Mouse (Mus musculus): Measurements from ENCODE around the gene Bloc1s2. TPM values are rescaled to one million over a fixed set of nuclear protein-coding genes. Genes with fewer than 3 reads are reported as not detected.

The Bloc1s2 gene
- total RNA-seq, 2 experiments from 2014 or later, result 57.7 to 66.7 TPM

DNA sequence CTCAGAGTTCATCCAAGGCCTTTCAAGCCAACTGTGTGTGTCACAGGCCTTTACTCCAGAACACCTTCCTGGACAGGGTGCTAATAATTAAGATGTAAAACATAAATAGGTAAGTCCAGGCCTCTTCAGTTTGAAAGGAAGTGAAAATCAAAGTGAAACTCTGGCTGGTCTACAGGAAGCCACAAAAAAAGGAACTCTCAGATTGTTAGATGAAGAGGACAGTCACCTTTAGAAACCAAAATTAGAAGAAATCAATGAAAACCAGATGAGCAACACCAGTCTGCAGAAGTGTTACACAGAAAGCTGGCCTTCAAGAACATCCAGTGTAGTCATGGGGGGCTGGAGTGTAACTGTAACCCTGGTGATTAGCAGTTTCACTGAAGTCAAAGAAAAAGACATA lies 28.5 kb downstream of the Bloc1s2 start:
- no peak overlapping the region for H3K4me3 ChIP-seq
- H3K27ac ChIP-seq, result no peak overlapping the region
- no peak for TF ChIP-seq CTCF (IDR thresholded peaks at IDR 0.05)
- intact Hi-C loops (cut with DNase I), result no loop called here
- no peak for DNase-seq (ENCODE audit: extremely low spot score in 1 of 2, low spot score in 2 of 2)

GRCm38 (mm10) chr19:44111706-44112105 lies 34.5 kb downstream of the Bloc1s2 start:
- intact Hi-C loops (cut with DNase I), result no loop called here
- TF ChIP-seq CTCF (IDR thresholded peaks at IDR 0.05), result peak; percentile 37
- DNase-seq (ENCODE audit: extremely low spot score in 1 of 2, low spot score in 2 of 2), result no peak

DNA sequence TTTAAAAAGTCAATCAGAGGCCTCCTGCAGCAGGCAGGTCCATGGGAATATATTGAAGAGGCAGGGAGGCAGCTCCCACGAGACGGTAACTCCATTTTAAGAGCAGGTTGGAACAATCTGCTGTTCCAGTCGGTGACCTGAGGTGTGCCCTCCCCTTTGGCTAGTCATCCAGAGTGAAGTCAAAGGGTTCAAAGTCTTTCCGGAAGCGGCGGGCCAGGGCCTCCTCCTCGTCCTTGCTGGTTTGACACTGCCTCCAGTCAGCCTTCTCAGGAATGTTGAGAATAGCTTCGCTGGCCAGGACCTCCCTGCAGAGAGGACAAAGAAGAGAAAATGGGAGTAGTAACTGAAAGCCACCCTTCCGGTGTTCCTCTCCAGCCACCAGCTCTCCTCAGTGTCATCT lies 35.9 kb downstream of the Bloc1s2 start:
- no peak for DNase-seq (ENCODE audit: extremely low spot score in 1 of 2, low spot score in 2 of 2)
- intact Hi-C loops (cut with DNase I), result no loop called here
- Histone ChIP-seq H3K27ac (no peak overlapping the region), H3K4me3 (no peak overlapping the region)
- TF ChIP-seq CTCF (IDR thresholded peaks at IDR 0.05), result no peak

More at GRCm38 (mm10) chr19:44111706-44112105, 34.5 kb downstream of the Bloc1s2 start:
- no peak overlapping the region for H3K27ac ChIP-seq
- no peak overlapping the region for H3K4me3 ChIP-seq

- TF ChIP-seq CTCF (IDR thresholded peaks at IDR 0.05), result no peak
- no peak overlapping the region for H3K27ac ChIP-seq
- no peak for DNase-seq (ENCODE audit: extremely low spot score in 1 of 2, low spot score in 2 of 2)
- no peak overlapping the region for H3K4me3 ChIP-seq
- intact Hi-C loops (cut with DNase I), result loop anchor here (2.0 to 10.0 kb wide), 2 partner anchors 26 to 354 kb away; partner anchors contain the start of genes Cox15, Cutc and Cwf19l1
Measured at GRCm38 (mm10) chr19:44108996-44109395, 37.2 kb downstream of the Bloc1s2 start.

DNA sequence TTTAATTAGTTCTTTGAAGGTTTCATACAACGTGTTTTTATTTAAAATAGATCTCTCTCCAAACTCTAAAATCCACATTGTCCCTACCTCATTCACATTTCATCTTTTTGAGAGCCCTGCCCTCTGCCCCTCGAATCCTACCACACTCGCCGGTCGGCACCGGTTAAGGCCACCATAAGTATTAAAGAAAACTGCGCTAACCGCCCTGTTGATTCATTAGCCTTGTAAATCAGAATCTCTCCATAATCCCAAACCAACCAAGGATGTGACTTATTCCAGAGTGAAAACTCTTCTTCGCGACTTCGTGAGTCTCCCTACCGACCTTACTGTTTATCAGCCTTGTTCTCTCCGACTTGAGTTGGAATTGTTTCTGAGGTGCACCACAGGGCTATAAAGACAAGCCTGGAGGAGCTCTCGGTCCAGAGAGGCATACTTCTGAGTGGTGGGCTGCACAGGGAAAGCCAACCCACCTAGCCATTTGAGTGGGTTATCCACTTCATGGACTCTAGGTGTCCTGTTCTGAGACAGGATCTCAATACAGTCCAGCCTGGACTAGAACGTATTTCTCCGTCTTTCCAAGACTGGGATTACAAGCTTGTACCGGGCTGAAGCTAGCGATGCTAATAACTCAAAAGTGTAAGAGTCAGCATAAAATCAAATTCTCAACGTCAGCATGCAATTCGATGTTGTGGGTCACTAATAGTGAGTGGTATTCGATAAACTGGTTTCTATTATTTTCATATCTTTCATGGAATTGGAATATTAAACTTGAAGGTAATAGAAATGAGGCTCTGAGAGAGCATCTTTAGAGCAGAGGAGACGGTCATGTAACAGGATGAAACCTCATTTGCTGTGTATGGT lies 38.4 kb downstream of the Bloc1s2 start:
- DNase-seq (ENCODE audit: extremely low spot score in 1 of 2, low spot score in 2 of 2), result no peak
- H3K4me3 ChIP-seq, result peak overlapping the region; percentile 94
- no peak for TF ChIP-seq CTCF (IDR thresholded peaks at IDR 0.05)
- peak overlapping the region; percentile 82 for H3K27ac ChIP-seq
- intact Hi-C loops (cut with DNase I), result loop anchor here (2.0 to 10.0 kb wide), 2 partner anchors 27 to 353 kb away; partner anchors contain the start of genes Cox15, Cutc and Cwf19l1

DNA sequence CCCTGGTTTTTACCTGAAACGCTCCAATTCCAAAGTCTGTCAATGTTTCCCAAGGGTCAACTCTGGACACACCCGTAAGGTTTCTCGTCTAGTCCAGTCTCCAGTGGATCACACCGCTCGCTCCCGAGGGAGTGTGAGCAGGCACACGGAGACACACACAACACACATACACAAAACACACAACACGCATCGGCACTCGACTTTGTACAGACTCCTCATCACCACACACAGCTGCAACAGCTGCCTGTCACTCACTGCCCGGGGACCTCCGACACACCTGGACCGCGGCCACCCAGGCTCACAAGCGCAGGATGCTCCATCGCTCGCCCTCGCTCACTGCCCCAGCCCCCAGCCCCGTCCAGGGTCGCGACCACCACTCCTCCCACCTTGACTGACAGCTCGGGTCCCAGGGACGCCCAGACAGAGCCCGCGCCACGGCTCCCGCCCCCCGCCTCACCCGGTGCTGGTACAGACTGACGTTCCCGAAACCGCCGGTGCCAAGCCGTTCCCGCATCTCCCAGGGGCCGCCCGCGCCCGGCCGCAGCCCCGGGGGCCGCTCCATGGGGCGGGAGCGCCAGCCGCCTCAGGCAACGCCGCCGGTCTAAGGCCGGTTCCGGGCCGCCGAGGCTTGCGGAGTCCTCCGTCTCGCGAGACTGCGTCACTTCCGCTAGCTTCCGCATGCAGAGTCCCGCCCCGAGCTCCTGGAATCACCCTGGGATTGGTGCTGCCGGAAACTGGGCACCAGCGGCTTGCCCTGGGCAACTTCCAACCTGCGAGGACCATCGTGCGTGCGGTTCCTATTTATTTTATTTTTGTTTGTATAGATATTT lies 39.2 kb downstream of the Bloc1s2 start, which contains the start of gene Chuk:
Gene Chuk, minus strand, starts transcription at position 650 of the 830 bp plus-strand sequence.
- peak within 1 kb of the TSS; percentile 94 for H3K4me3 ChIP-seq
- no peak for TF ChIP-seq CTCF (IDR thresholded peaks at IDR 0.05)
- intact Hi-C loops (cut with DNase I), result loop anchor here (10.0 kb wide), 1 partner anchor 352 kb away; the partner anchor contains the start of genes Cox15 and Cutc
- DNase-seq (ENCODE audit: extremely low spot score in 1 of 2, low spot score in 2 of 2), result peak; percentile 94 to 95
- H3K27ac ChIP-seq, result peak within 1 kb of the TSS; percentile 82

DNA sequence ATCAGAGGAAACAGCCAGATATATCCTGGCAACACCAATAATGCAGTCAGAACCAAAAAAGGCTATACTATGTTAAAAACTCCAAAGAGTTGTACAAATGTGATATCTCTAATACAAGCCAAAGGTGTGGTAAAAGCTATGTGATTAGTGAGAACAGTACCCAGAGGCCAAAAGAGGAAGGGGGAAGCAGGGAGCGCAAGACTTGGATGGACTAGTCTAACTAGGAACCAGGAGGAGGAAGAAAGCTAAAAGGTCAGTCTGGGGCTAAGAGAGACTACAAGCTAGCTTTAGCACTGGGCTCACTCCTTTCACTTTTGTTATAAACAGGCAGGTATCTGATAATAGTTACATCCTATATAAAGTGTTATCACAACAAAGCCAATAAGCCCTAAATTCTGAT lies 41.9 kb downstream of the Bloc1s2 start:
- DNase-seq (ENCODE audit: extremely low spot score in 1 of 2, low spot score in 2 of 2), result no peak
- intact Hi-C loops (cut with DNase I), result loop anchor here (10.0 kb wide), 1 partner anchor 350 kb away; the partner anchor contains the start of genes Cox15 and Cutc
- H3K4me3 ChIP-seq, result no peak overlapping the region
- H3K27ac ChIP-seq, result no peak overlapping the region
- no peak for TF ChIP-seq CTCF (IDR thresholded peaks at IDR 0.05)

DNA sequence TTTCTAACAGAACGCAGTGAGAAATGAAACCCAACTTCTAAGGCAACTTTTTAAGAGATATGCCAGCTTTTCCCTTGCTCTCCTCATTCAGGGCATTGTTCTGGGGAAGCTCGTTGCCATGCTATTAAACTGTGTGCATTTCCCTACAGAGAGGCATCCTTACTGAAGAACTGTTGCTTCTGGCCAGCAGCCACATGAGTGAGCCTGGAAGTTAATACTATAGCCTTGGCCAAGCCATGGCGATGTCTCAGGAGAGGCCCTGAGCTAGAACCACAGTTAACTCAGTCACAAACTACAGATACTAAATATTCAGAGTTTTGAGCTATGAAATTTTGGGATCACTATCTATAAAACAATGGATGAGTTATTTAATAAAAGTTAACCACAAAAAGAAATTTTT lies 43.2 kb downstream of the Bloc1s2 start:
- no peak for TF ChIP-seq CTCF (IDR thresholded peaks at IDR 0.05)
- no peak overlapping the region for H3K4me3 ChIP-seq
- no peak overlapping the region for H3K27ac ChIP-seq
- no peak for DNase-seq (ENCODE audit: extremely low spot score in 1 of 2, low spot score in 2 of 2)
- intact Hi-C loops (cut with DNase I), result loop anchor here (10.0 kb wide), 1 partner anchor 348 kb away; the partner anchor contains the start of genes Cox15 and Cutc

DNA sequence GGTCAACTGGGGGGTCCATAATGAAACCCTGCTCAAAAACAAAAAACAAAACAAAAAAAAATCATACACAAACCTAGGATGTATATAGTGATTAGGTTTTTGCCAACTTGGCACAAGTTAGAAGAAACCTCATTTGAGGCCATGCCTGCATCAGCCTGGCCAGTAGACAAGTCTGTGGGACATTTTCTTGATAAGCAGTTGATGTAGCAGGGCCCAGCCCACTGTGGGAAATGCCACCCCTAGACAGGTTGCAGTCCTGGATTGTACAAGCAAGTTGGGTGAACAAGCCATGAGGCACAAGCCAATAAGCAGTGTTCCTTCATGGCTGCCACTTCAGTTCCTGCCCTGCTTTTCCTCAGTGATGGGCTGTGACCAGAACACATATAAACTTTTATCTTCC lies 45.4 kb downstream of the Bloc1s2 start:
- intact Hi-C loops (cut with DNase I), result loop anchor here (10.0 kb wide), 1 partner anchor 346 kb away; the partner anchor contains the start of genes Cox15 and Cutc
- no peak for DNase-seq (ENCODE audit: extremely low spot score in 1 of 2, low spot score in 2 of 2)
- no peak overlapping the region for H3K4me3 ChIP-seq
- H3K27ac ChIP-seq, result no peak overlapping the region
- no peak for TF ChIP-seq CTCF (IDR thresholded peaks at IDR 0.05)

Other genes with a start within 250 kb of the Bloc1s2 start
- gene Dnmbp, start 206.3 kb downstream of the Bloc1s2 start, total RNA-seq (2021), result 10 to 100 TPM; 13.8 to 14.1 TPM
- gene Cpn1, start 159.9 kb downstream of the Bloc1s2 start, total RNA-seq (2021), result under 1 TPM; 0.16 TPM
- gene Cyp2c23, start 117.2 kb downstream of the Bloc1s2 start, total RNA-seq (2021), result under 1 TPM; 0.19 to 0.25 TPM
- 10 to 100 TPM; 20.8 to 22.3 TPM for gene Erlin1, start 76.7 kb downstream of the Bloc1s2 start, total RNA-seq (2021)
- 10 to 100 TPM; 52.7 to 58.6 TPM for gene Chuk, start 39.0 kb downstream of the Bloc1s2 start, total RNA-seq (2021)
- 10 to 100 TPM; 17.3 to 19.4 TPM for gene Cwf19l1, start 10.6 kb downstream of the Bloc1s2 start, total RNA-seq (2021)
- gene Pkd2l1, start 46.0 kb upstream of the Bloc1s2 start, total RNA-seq (2021), result under 1 TPM in 1 of 2 experiments, not detected in 1; 0.09 TPM
- 1 to 10 TPM; 3.3 to 3.8 TPM for gene Scd3, start 56.8 kb upstream of the Bloc1s2 start, total RNA-seq (2021)
- 100 to 1,000 TPM; 580 to 609 TPM for gene Scd2, start 147.2 kb upstream of the Bloc1s2 start, total RNA-seq (2021)
- 1 to 10 TPM; 2.1 to 2.3 TPM for gene Scd4, start 186.6 kb upstream of the Bloc1s2 start, total RNA-seq (2021)

Measured in left cerebral cortex, adult 2 months (tissue).